Mouse (Mus musculus): ENCODE measurements at regions not wholly inside any gene's neighbourhood (a gene's known extent, or its start where the extent isn't known, plus 50 kb on each side); places are given as distances from the start of the nearest gene placed in this dataset.
A peak's percentile ranks its signal among the peaks of the same experiment; 100 is the strongest.

DNA sequence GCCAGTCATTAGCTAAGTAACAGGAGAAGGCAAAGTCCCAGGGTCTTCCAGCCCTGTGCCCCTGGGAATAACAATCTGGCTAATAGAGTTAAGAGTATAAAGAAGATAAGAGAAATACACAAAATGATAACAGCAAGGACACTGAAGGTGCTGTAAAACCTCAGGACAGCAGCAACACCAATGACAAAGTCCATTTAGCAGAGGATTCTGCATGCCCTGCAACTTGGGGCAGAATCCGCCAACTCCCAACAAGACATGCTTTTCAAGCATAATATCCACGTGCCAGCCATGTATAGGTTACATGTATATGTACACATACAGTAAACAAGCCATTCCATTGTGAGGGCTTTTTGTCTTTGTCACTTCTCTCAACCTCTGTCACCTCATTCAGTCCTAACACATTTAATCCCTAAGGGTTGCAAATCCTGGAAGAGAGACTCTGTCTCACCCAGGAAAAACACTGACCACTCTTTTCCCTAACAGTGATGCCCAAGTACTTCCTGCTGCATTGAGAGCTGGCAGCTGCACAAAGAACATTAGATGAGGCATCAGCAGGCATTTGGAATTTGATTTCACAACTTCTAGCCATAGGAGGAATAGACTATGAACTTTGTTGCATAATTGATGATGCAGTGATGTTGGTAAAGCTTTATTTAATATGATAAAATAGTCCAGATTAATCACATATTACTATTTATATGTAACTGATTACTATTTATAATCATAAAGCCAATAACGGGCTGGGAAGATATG is 105.8 kb upstream of the Slc4a7 start:
- no peak for DNase-seq (ENCODE audit: low spot score)

DNA sequence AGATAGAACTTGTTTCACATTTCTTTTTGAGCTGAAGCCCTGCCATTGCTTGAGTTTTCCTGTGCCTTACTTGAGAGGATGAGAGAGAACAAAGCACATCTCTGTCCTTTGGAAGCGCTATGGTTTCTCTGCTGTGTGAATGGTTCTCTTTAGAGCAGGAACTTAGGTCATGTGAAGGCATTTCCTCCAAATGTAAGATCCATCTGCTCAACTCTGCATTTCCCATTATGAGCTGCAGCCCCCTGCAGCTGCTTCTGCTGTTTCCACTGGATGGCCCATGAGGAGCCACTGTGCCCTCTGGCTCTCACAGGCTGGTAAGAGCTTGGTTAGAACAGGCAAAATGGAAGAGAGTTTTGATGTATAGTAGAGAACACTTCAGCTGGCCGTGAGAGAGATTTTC is 102.5 kb upstream of the Slc4a7 start:
- no peak for DNase-seq (ENCODE audit: low spot score)

DNA sequence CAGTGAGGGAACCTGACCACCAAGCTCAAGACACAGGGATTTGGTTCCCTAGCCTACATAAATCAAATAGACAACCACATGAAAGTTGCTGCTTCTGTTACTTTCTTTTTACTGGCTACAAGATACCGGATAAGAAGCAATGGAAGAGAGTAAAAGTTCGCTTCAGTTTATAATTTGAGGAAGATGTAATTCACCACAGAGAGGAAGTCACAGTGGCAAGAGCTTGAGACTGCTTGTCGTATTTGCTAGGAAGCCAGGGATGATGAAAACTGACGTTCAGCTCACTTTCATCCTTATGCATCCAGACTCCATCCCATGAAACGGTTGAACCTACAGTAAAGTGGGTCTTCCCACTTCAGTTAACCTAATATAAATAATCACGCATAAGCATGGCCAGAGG is 102.1 kb upstream of the Slc4a7 start:
- no peak for DNase-seq (ENCODE audit: low spot score)

DNA sequence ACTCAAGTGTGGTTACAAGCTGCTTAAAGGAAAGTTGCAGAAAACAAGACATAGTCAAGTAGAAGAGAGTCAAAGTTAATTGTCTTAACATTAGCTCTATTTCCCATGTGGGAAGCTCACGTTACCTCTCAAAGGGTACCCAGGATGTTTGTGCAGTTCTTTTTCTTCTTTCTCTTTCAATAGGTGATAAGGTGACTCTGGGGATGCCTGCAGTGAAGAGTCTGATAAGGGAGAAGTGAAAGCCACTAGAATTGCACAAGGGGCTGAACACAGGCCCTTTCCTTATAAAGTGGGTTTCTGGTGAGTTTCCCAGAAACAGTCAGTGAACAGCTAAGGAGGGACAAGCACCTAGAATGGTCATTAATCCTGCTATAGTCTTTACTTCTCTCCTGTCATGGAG is 98.6 kb upstream of the Slc4a7 start:
- no peak for DNase-seq (ENCODE audit: low spot score)

DNA sequence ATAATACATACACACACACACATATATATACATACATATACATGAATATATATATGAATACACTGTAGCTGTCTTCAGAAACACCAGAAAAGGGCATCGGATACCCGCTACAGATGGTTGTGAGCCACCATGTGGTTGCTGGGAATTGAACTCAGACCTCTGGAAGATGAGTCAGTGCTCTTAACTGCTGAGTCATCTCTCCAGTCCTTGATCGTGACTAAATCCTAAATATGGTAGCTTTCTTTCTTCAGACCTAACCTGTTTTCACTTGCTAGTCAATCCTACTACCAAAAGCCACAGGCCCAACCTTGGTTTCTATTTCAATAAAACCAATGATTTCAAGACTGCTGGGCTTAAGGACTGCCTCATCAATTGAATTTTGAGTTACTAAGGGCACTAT is 95.0 kb upstream of the Slc4a7 start:
- DNase-seq (ENCODE audit: low spot score) = no peak

DNA sequence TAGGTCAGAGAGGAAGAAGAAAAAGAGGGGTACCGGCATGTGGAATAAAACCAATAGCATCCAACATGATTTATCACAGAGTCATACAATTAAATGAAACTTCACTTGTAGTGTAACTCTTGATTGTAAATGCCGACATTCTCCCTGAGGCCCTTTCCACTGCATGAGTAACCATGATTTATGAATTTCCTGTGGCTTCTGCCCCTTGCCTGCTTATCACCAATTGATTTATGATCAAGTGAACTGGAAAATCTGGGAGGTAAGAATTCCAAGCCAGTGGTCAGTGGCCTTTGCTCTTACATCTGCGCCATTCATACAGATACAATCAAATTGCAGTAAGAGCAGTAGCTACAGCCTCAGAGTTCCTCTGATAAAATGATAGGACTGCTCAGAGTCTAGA is 89.8 kb upstream of the Slc4a7 start:
- no peak for DNase-seq (ENCODE audit: low spot score)

DNA sequence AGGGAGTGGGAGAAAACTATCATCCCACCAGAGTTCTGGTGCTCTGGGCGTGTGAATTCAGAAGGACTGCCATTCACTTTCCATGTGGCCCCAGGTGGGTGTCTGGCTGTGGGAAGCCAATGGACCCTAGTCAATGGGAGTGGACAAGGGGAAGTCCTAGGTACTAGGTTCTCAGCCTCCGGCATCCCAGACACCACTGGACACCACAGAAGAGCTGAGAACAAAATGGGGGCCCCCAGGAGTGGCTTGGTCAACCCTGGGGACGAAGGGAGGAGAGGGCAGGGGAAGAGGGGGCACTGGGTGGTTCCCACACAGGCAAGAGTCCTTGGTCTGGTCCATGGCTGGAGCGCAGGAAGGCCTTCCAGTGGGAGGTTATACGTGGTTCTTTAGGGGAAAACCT is 81.8 kb upstream of the Slc4a7 start:
- DNase-seq (ENCODE audit: low spot score) = no peak

DNA sequence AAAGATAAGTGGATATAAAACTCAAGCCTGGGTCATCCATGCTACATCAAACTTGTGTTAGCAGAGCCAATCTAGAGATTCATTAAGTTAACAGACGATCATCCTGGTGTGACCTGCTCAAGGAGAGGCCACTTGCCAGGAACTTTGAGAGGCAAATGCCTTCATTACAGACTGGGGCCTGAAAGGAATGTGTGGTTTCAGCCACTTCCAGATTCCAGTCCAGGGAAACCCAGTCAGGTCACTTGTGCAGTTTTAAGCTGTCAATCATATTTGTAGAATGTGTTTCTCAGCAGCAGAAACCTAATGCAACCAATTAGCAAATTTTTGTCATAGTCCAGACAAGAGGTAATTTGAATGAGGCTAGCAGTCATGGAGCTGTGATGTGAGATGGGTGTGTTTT is 73.4 kb upstream of the Slc4a7 start:
- DNase-seq (ENCODE audit: low spot score) = no peak

DNA sequence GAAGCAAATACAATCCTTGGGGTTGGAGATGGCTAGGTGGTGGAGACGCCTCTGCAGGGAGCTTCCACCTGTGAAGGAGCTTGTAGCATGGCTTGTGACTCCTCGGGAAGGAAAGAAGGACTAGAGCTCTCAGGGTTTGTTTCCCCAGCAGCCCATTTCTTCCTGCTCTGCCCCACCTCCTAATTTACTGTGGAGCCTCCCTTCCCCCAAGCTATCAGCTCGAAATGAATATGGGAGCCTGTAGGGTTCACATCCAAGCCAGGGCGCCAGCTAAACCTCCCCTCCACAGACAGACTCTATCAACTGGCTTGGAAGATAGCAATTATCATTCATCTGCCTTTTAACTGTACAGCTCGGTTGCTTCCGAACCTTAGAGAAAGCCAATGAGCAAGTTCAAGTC is 70.3 kb upstream of the Slc4a7 start:
- DNase-seq (ENCODE audit: low spot score) = no peak

DNA sequence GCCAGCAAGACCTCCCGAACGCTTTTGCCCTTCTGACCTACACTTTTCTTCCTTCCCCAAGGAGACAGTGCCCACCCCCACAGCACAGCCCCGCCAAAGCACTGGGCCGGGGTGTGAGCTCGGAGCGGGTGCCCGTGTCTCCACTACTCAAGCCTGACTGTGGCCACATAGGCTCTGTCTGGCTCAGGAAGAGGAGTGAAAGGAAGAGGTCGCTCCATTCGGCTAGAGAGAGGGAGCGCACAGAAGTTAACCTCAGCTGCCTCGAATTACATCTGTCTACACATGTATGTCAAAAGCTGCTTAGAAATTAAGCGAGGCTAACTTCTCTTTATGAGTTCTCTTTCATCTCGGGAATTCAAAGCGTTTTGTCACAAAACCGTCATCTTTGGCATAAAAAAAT is 69.6 kb upstream of the Slc4a7 start:
- DNase-seq (ENCODE audit: low spot score) = no peak

DNA sequence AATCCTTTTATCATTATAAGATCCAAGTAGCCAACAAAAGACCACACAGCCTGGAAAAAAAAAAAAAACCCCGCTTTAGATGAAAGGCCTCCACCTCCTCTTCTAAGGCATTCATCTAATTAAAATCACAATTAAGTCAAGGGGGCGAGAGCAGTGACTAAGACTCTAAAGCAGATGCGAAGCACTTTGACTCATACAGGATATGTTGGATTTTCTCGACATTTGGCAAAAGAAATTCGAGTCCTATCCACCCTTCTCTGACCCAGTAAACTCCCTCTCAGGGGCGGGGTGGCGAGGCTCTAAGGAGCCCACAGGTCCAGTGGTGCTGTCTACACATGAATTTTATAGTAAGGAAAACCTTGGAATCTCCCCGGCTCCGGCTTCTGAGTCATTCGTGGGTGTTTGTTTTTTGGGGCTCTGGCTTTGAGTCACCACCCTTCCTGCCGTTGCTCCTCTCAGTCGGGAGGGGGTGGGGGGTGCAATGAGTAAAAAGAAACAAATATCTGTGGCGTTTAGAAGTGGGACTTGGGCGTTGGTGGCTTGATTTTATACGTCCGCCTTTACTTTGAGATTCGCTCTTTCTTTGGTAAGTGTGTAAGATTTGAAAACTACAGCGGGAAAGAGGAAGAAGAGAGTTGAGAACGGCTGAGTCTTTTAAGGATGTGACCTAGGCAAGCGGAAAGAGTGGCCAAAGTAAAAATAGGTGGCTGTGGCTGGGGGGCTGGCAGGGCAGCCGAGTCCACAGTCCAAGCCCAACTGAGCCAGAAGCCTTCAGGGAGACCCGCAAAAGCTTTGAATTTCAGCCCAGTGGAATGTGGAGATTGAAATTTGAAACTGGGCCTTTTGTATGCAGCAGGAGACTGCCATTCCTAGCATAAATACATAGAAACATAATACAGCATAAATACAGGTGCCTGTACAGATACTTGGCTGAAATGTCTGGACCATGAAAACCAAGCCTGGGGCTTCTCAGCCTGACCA is 68.8 kb upstream of the Slc4a7 start:
- peak; percentile 33 for DNase-seq (ENCODE audit: low spot score)

DNA sequence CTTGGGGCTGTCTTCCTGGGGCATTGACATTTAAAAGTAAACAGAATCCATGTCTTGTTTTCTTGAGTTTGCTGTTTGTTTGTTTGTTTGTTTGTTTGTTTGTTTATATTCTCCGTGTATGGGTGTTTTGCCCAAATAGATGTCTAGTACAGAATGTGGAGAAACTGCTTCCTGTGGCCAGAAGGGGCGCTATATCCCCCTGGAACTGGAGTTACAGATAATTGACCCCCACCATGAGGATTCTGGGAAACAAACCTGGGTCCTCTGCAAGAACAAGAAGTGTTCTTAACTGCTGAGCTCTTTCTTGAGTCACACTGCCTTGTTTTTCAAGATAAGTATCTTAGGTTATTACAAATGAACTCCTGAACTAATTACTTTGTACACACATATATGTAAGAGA is 68.1 kb upstream of the Slc4a7 start:
- DNase-seq (ENCODE audit: low spot score) = no peak

DNA sequence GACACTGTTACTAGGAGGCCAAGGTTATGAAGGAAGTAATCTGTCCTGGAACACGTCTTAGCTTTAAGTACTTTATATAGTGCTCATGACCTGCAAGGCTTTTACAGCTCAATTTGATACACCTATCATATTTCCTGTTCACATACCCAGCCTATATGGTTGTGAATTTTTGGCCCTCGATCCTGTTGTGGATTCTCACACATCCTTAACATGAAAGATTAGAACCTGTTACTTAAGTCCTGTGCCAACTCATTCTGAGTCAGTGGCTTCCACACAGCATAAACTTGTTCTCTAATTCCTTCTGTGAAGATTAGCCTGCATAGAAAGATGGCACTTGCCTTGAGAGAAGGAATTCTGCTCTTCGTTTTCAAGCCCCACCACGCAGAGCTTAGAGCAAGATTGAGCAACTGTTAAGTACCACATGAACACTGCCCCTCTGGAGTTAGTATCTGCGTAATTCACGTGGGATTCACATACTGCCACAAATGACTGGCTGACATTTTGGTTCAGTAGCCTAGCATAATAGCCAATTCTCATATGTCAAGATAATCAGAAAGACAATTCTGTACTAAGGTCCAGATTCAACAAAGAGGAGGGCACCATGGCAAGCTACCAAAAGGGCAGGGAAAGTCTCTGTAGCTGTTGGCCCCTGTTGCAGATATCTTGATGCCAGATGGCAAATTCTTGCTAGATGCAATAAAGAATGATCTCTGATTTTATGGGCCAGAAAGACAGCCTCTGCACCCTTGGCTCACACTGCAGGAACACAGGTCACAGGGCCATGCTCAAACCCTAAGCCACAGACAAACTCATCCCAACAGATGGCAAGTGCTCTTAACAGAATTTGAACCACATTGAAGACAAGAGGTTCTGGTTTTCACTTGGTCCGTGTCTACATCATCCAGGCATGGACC is 62.7 kb upstream of the Slc4a7 start:
- DNase-seq (ENCODE audit: low spot score) = no peak

DNA sequence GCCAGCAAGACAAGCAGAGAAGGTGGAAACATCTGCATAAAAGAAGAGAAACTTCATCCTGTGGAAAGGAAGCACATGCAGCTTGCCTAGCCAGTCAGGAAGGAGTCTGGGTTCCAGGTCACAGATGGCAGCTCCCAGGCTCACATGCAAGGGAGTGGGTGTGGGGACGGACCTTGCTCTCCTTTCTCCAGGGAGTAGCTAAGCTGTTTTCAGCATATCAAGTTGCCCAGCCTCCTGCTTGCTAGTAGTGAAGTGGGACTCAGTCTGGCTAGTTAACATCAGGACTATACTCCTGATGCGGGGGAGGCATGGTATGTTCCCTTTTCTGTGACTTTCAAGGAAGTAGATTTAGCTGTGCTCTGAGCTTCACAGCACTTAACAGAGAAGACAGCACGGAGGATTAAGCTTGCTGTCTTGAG is 62.0 kb upstream of the Slc4a7 start:
- no peak for DNase-seq (ENCODE audit: low spot score)

DNA sequence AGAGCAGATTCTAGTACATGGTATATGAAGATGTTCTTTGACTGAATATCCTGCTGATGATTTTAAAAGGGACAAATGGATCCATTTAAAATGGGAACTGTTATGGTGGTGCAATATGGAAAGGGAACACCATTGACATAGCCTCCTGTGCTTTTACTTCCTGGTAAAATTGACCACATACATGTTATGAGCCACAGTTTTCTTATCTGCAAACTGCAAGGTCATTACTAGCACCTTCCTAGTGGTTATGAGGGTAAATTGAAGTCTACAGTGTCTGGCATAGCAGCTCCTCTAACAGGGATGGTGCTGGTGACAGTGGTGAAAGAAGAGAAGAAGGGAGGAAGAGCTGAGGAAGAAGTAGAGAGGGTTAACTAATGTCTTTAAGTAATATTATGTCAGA is 61.5 kb upstream of the Slc4a7 start:
- DNase-seq (ENCODE audit: low spot score) = no peak

DNA sequence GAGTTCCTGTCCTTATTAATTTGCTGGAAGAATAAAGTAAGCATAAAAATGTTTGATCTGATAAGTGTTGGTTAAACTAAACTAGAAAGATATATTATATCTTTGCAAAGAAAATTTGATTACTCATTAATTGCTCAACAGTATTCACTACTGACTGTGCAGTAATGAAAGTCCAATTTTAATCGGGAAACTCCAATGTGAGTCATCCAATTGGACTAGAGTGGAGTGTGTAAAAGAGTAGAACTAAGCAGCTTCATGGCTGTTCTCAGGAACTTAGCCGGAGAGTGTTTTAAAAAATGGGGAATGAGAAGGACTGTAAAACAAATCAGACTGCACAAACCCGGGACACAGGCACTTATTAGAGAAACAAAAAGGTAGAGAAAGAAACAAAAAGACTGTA is 58.5 kb upstream of the Slc4a7 start:
- DNase-seq (ENCODE audit: low spot score) = no peak

DNA sequence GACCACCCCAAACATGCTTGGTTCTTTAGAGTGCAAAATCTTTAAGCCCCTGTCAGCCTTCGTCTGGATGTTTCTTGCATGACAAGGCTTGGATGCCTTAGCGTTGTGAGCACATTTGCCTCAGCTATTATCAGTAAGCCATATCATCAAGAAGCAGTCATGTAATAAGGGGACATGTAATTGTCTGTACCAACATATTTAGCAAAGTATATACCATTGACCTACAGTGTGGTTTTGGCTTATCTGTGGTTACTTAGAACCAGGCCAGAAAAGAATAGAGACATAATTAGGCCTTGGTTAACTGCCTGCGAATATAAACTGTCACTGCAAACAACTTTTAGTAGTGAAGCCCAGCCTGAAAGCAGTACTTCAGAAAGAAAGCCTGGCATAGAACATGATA is 57.0 kb upstream of the Slc4a7 start:
- no peak for DNase-seq (ENCODE audit: low spot score)
